Mouse (Mus musculus) testis, postnatal 14 days (tissue): ENCODE results near the gene Chd9.

Source experiments
- DNase-seq: peaks from one replicate; pipeline ENCODE4 v3.0.0; 2021; ENCODE audit warnings: low spot score

Gene Chd9

DNA sequence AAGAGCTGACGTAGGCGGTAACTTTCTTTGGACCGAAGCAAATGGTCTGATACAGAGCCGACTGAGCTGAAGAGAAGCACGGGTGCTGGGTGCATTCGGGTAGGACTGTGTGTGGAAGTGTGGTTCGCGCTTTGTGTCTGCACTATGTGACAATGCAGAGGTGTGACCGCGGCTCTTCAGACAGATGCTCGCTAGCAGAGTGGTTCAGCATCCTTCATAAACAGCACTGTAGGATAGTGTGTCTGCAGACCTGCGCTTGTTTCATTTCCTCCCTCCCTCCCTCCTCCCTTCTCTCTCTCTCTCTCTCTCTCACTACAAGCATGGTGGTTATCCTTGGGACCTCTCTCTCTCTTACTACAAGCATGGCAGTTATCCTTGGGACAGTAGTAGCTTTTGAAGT lies 254.3 kb downstream of the Chd9 start:
- DNase-seq, result no peak

DNA sequence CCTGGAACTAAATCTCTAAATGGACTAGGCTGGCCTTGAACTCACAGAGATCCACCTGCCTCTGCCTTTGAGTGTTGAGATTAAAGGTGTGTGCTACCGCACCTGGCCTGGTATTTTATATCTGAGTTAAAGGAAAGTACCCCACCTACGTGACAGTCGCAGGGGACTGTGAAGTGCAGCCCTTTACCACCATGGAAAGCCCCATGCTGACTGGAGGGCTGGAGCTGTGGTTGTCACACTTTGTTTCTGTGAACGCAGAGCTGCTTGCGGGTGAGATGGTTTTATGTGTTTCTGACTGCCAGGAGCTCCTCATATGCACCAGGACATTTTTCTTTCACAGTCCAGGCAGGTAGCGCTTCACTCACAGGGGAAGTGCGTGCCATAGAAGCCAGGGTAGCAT lies 260.3 kb downstream of the Chd9 start:
- DNase-seq, result no peak

DNA sequence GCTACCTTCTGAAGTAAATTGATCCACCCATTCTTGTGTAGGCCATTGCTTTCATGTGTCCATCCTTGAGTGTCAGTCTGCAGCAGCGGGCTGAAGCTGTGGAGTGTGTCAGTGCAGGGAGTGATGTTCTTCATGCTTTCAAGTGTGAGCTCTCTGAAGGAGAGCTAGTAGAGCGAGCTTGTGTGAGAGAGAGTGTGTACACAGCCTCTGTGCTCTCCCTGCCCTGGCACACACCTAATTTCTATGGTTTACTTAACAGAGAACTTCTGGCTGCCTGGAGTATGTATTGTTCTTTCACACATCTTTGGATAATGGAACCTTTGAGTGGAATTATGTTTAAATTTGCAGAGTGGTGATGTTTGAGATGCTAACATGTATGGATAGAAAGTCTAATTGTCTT lies 261.4 kb downstream of the Chd9 start:
- no peak for DNase-seq

DNA sequence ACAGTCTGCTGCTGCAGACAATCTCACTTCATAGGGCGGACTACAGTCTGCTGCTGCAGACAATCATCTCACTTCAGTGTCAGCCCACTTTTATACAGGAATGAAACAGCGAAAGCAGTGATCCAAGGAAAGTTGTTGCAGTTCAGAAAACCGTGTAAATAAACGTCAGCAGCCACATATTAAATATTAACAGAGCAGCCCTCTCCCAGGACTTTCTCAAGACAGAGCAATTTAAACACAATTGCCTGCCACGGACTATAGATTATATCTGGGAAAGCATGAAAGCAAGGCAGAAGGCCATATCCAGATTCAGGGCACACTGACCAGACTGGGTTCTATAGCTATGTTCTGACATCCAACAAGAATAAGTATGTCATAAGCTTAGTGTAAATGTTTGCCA lies 266.0 kb downstream of the Chd9 start:
- DNase-seq, result no peak

DNA sequence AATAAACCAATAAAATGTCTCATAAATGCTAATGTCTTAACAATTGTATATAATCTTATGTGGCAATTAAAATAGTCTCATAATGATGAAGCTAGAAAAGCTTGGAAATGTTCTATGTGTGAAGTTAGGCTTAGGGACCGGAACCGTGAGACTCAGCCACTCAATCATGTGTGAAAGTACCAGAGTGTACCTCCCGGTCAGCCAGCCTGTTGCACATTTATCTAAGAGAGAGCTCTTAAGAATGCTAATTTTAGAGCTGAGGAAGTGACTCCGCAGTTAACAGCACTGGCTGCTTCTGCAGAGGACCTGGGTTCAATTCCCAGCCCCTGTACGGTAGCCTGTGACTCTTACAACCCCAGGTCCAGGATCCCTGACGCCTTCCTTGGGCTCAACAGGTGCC lies 270.0 kb downstream of the Chd9 start:
- DNase-seq, result no peak
